In the genomic region with DNA sequence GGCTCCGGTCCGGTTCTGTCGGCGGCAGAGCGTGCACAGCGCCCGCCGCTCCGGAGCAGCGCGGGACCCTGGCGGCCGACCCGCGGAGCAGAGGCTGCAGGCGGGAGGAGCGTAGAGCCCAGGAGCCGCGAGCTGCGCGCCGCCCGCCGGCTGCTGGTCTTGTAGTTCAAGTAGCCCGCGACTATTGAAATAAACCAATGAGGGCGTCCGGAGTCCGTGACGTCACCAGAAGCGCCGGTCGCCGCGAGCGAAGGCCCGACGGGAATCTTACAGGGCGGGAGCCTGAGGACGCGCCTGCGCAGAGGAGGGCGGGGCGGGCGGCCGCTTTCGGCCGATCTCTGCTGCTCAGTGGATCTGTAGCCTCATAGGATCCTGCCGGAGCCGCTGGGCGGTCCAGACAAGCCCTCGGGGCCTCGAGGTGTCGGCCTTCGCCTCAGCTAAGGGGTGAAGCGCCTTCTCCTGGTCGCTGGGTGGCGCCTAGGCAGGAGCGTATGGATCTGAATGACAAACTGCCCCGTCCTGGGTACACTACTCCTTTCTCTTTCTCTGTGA, we compare ENCODE assay signal across 8 mouse cellular contexts. TPM values are rescaled to one million over a fixed set of nuclear protein-coding genes. Genes with fewer than 3 reads are reported as not detected.
DNase-seq lines count a peak whose midpoint lies in the region; ATAC-seq and TF ChIP-seq lines count a peak whose summit lies in the region.

A gene (minus strand): TSS at position 324 of the 552 bp plus-strand sequence.

- peaks cover 33% of the 10 kb centered on the region for H3K4me1 ChIP-seq in erythroblast, embryonic 14.5 days (ENCODE audit: control insufficient read depth)
- peaks cover 12% of the 10 kb centered on the region for H3K4me1 ChIP-seq in heart, embryonic 11.5 days (ENCODE audit: control insufficient read depth, insufficient read depth, low read length)
- H3K4me1 ChIP-seq in kidney, embryonic 16.5 days (ENCODE audit: insufficient read depth, low read length): peaks cover 19% of the 10 kb centered on the region
- H3K4me1 ChIP-seq in liver, adult 2 months (ENCODE audit: control insufficient read depth, insufficient read depth, low read length): peaks cover 3% of the 10 kb centered on the region; the same call in 1 of the 2 replicates

- under 1% methylated on average over 60 of the region's 60 CpGs for WGBS in heart, embryonic 11.5 days (ENCODE audit: insufficient replicate concordance)
- under 1% methylated on average over 60 of the region's 60 CpGs for WGBS in kidney, embryonic 16.5 days
- under 1% methylated on average over 60 of the region's 60 CpGs for WGBS in liver, adult 2 months

- peak; percentile 64 for TF ChIP-seq POLR2A in brain, embryonic 14.5 days (IDR thresholded peaks at IDR 0.05; ENCODE audit: borderline replicate concordance, extremely low read depth, insufficient read depth, insufficient read length, poor library complexity, severe bottlenecking)
- TF ChIP-seq POLR2A in liver, adult 2 months (IDR thresholded peaks at IDR 0.05; ENCODE audit: extremely low read depth, insufficient read depth, low read length): no peak
- peak; percentile 72 for TF ChIP-seq POLR2A in myocyte (IDR thresholded peaks at IDR 0.05; ENCODE audit: insufficient read length, low read depth)

- no peaks in the 10 kb centered on the region for H3K27me3 ChIP-seq in C2C12 (ENCODE audit: control insufficient read depth, insufficient read depth, insufficient read length)
- H3K27me3 ChIP-seq in erythroblast, embryonic 14.5 days (ENCODE audit: control insufficient read depth): 0 out of 2 replicates have a peak, but pooled peaks cover 2% of the 10 kb centered on the region
- H3K27me3 ChIP-seq in heart, embryonic 11.5 days (ENCODE audit: control insufficient read depth, insufficient read depth, low read length): no peaks in the 10 kb centered on the region
- H3K27me3 ChIP-seq in kidney, embryonic 16.5 days (ENCODE audit: insufficient read depth, low read length): no peaks in the 10 kb centered on the region
- no peaks in the 10 kb centered on the region for H3K27me3 ChIP-seq in liver, adult 2 months (ENCODE audit: control insufficient read depth, insufficient read depth, low read length)
- H3K27me3 ChIP-seq in myocyte (ENCODE audit: control insufficient read depth, insufficient read depth, insufficient read length): no peaks in the 10 kb centered on the region
- no peaks in the 10 kb centered on the region for H3K27me3 ChIP-seq in splenic B cell, adult 2 months (ENCODE audit: control insufficient read depth, insufficient read depth, low read length, poor library complexity, severe bottlenecking)

- peak; percentile 99 for DNase-seq in brain, embryonic 14.5 days (ENCODE audit: low read depth)
- DNase-seq in liver, adult 2 months (ENCODE audit: extremely low read depth, low read depth, low spot score): peak; percentile 91
- peak; percentile 98 for DNase-seq in splenic B cell, adult 2 months (ENCODE audit: low read depth, low spot score)

- H3K36me3 ChIP-seq in C2C12 (ENCODE audit: control insufficient read depth, insufficient read depth): peaks cover 41% of the 10 kb centered on the region
- H3K36me3 ChIP-seq in erythroblast, embryonic 14.5 days (ENCODE audit: control insufficient read depth): peaks cover 45% of the 10 kb centered on the region
- H3K36me3 ChIP-seq in heart, embryonic 11.5 days (ENCODE audit: control insufficient read depth, insufficient read depth, low read length): peaks cover 22% of the 10 kb centered on the region
- H3K36me3 ChIP-seq in kidney, embryonic 16.5 days (ENCODE audit: insufficient read depth, low read length): peaks cover 24% of the 10 kb centered on the region
- H3K36me3 ChIP-seq in liver, adult 2 months (ENCODE audit: control insufficient read depth, insufficient read depth, low read length): peaks cover 2% of the 10 kb centered on the region; the same call in 1 of the 2 replicates
- peaks cover 25% of the 10 kb centered on the region for H3K36me3 ChIP-seq in myocyte (ENCODE audit: control insufficient read depth, insufficient read depth)
- H3K36me3 ChIP-seq in splenic B cell, adult 2 months (ENCODE audit: control insufficient read depth, insufficient read depth, low read length, poor library complexity, severe bottlenecking): no peaks in the 10 kb centered on the region

- peak within 1 kb of the TSS; percentile 74 for H3K27ac ChIP-seq in heart, embryonic 11.5 days (ENCODE audit: low read depth, low read length)
- H3K27ac ChIP-seq in kidney, embryonic 16.5 days (ENCODE audit: low read length): peak within 1 kb of the TSS; percentile 70
- H3K27ac ChIP-seq in liver, adult 2 months (replicated peaks; ENCODE audit: insufficient read depth, low read depth, low read length): no peak within 1 kb of the TSS

- H3K79me3 ChIP-seq in C2C12 (ENCODE audit: low read depth): peaks cover 36% of the 10 kb centered on the region

- H3ac ChIP-seq in C2C12 (ENCODE audit: control insufficient read depth, insufficient read length, low read depth) (peak within 1 kb of the TSS; percentile 82), myocyte (ENCODE audit: control insufficient read depth, insufficient read length) (peak within 1 kb of the TSS; percentile 1)

- H3K79me2 ChIP-seq in C2C12 (ENCODE audit: control insufficient read depth, insufficient read depth): peaks cover 49% of the 10 kb centered on the region
- H3K79me2 ChIP-seq in liver, adult 2 months (ENCODE audit: control insufficient read depth, insufficient read depth, low read length): peaks cover 5% of the 10 kb centered on the region; the same call in 1 of the 2 replicates
- peaks cover 41% of the 10 kb centered on the region for H3K79me2 ChIP-seq in myocyte (ENCODE audit: control insufficient read depth, insufficient read depth)

- H3K4me2 ChIP-seq in heart, embryonic 11.5 days: peak within 1 kb of the TSS; percentile 89
- peak within 1 kb of the TSS; percentile 76 for H3K4me2 ChIP-seq in kidney, embryonic 16.5 days (replicated peaks; ENCODE audit: low read depth, low read length)
- peak within 1 kb of the TSS; percentile 73 for H3K4me2 ChIP-seq in myocyte (ENCODE audit: low read depth)

- no peaks in the 10 kb centered on the region for H3K9me3 ChIP-seq in erythroblast, embryonic 14.5 days (ENCODE audit: control insufficient read depth, low read length)
- H3K9me3 ChIP-seq in heart, embryonic 11.5 days (replicated peaks; ENCODE audit: control insufficient read depth, low read length): no peaks in the 10 kb centered on the region
- H3K9me3 ChIP-seq in kidney, embryonic 16.5 days (ENCODE audit: low read length): no peaks in the 10 kb centered on the region

- peak within 1 kb of the TSS; percentile 84 for H3K9ac ChIP-seq in heart, embryonic 11.5 days (ENCODE audit: low read depth, low read length)
- H3K9ac ChIP-seq in kidney, embryonic 16.5 days (replicated peaks; ENCODE audit: low read length): peak within 1 kb of the TSS; percentile 83
- H3K9ac ChIP-seq in liver, adult 2 months (ENCODE audit: low read depth, low read length): peak within 1 kb of the TSS; percentile 30; the same call in 1 of the 2 replicates

- H3K4me3 ChIP-seq in C2C12 (ENCODE audit: insufficient read depth, poor library complexity, severe bottlenecking): peak within 1 kb of the TSS; percentile 96
- H3K4me3 ChIP-seq in erythroblast, embryonic 14.5 days (replicated peaks): peak within 1 kb of the TSS; percentile 100
- peak within 1 kb of the TSS; percentile 79 for H3K4me3 ChIP-seq in heart, embryonic 11.5 days (ENCODE audit: low read depth, low read length)
- H3K4me3 ChIP-seq in kidney, embryonic 16.5 days (ENCODE audit: low read length): peak within 1 kb of the TSS; percentile 79
- peak within 1 kb of the TSS; percentile 67 for H3K4me3 ChIP-seq in liver, adult 2 months (ENCODE audit: insufficient read depth, low read depth, low read length)
- peak within 1 kb of the TSS; percentile 52 for H3K4me3 ChIP-seq in myocyte

- TF ChIP-seq CTCF in C2C12 (IDR thresholded peaks at IDR 0.05; ENCODE audit: control insufficient read depth, insufficient read depth, insufficient read length): peak; percentile 24
- TF ChIP-seq CTCF in brain, embryonic 14.5 days (IDR thresholded peaks at IDR 0.05; ENCODE audit: borderline replicate concordance, extremely low read depth, insufficient read depth, insufficient read length): peak; percentile 68
- TF ChIP-seq CTCF in liver, adult 2 months (IDR thresholded peaks at IDR 0.05; ENCODE audit: low read depth, low read length): peak; percentile 78

- ATAC-seq in heart, embryonic 11.5 days (replicated peaks; ENCODE audit: insufficient number of reproducible peaks, low FRiP score, low TSS enrichment): peak; percentile 99
- ATAC-seq in kidney, embryonic 16.5 days (ENCODE audit: low FRiP score, low TSS enrichment): peak; percentile 100

TF ChIP-seq in C2C12, 6 proteins besides CTCF, POLR2A, EP300 and RAD21:
- no peak for TF ChIP-seq USF1 (IDR thresholded peaks at IDR 0.05; ENCODE audit: low read depth)
- TF ChIP-seq MYOG (IDR thresholded peaks at IDR 0.05; ENCODE audit: control insufficient read depth, extremely low read depth, insufficient read length): no peak
- TF ChIP-seq MAX (IDR thresholded peaks at IDR 0.05): no peak
- no peak for TF ChIP-seq FOSL1 (IDR thresholded peaks at IDR 0.05; ENCODE audit: insufficient read depth, low read length, poor library complexity, severe bottlenecking)
- TF ChIP-seq MYOD1 (IDR thresholded peaks at IDR 0.05; ENCODE audit: control insufficient read depth, insufficient read length, low read depth): no peak
- no peak for TF ChIP-seq CEBPB (IDR thresholded peaks at IDR 0.05; ENCODE audit: low read depth)

TF ChIP-seq in myocyte, 11 proteins besides CTCF, POLR2A, EP300 and RAD21:
- TF ChIP-seq E2F4 (IDR thresholded peaks at IDR 0.05; ENCODE audit: insufficient read depth) (peak; percentile 89), POLR2AphosphoS2 (IDR thresholded peaks at IDR 0.05; ENCODE audit: insufficient read length, low read depth) (peak; percentile 56), TCF3 (IDR thresholded peaks at IDR 0.05; ENCODE audit: insufficient read length, low read depth) (no peak)

RNA-seq across cellular contexts. Expression of the gene that starts here (rescaled TPM):
- polyA plus RNA-seq in C2C12 (2012; fragmentation: generic; extraction: Trizol): 71.5 TPM
- 45.0 and 73.5 TPM in 2 replicates for polyA plus RNA-seq in brain, embryonic 14.5 days (2012; rRNA removed)
- polyA plus RNA-seq in erythroblast, embryonic 14.5 days (2012): 32.0 and 52.0 TPM in 2 replicates
- polyA plus RNA-seq in heart, embryonic 11.5 days (2014; fragmentation: Nextera tagmentation; extraction: Ambion mirVana): 205 and 212 TPM in 2 replicates
- 182 and 194 TPM in 2 replicates for polyA plus RNA-seq in kidney, embryonic 16.5 days (2015; fragmentation: Nextera tagmentation; extraction: Ambion mirVana)
- total RNA-seq in liver, adult 2 months (2014; rRNA removed): 0.74 and 3.8 TPM in 2 replicates
- 0.50 and 0.67 TPM in 2 replicates for polyA plus RNA-seq in liver, adult 2 months (2012; rRNA removed)
- polyA plus RNA-seq in myocyte (2012; fragmentation: generic; extraction: Trizol): 29.0 TPM

Comparison
In these comparisons a context has a peak if more than half of its experiments do, and no peak if none do; other contexts are left out.
1. RNA of the gene that starts here (polyA plus RNA-seq): 205 to 212 TPM in heart, embryonic 11.5 days, 182 to 194 TPM in kidney, embryonic 16.5 days, 71.5 TPM in C2C12 (single experiment), 32.0 to 52.0 TPM in erythroblast, embryonic 14.5 days, 45.0 to 73.5 TPM in brain, embryonic 14.5 days and 29.0 TPM in myocyte (single experiment); 0.50 to 0.67 TPM in liver, adult 2 months; every median in the first group is over 10 times any median in the second.
2. CTCF ChIP-seq: peak in every context shown above with its lines; median percentile 78 in liver, adult 2 months; 68 in brain, embryonic 14.5 days; 24 in C2C12.
3. H3K9ac ChIP-seq: peak in every context shown above with its lines; median percentile 84 in heart, embryonic 11.5 days; 83 in kidney, embryonic 16.5 days; 30 in liver, adult 2 months.
4. Peak in every context shown above with its lines, with median percentiles within 50 percentile points of each other: H3K4me3 ChIP-seq, DNase-seq and H3K4me2 ChIP-seq.